Mouse (Mus musculus) urinary bladder, postnatal 36 days (tissue): ENCODE measurements around the gene Gzf1.

Source experiments
- DNase-seq, 2 experiments: peaks; one replicate each; pipeline ENCODE4 v3.0.0; 2022; ENCODE audit warnings: low spot score in 2 of 2, mixed read lengths in 1 of 2

Gzf1 gene

GRCm38 (mm10) chr2:148680775-148681291, at the start of gene Gzf1:
TSS of gene Gzf1 (plus strand) at chr2:148681023.
- peak; percentile 98 to 99 for DNase-seq

- peak in 1 of 2 experiments; percentile 42 for DNase-seq
Observed at GRCm38 (mm10) chr2:148631602-148632001, 49.2 kb upstream of the Gzf1 start.

GRCm38 (mm10) chr2:148634466-148634865, 46.4 kb upstream of the Gzf1 start:
- DNase-seq = no peak

GRCm38 (mm10) chr2:148642610-148643370, 38.0 kb upstream of the Gzf1 start:
- no peak for DNase-seq

- no peak for DNase-seq
Observed at GRCm38 (mm10) chr2:148644421-148645000, 36.3 kb upstream of the Gzf1 start.

- no peak for DNase-seq
Observed at GRCm38 (mm10) chr2:148650587-148651357, 30.1 kb upstream of the Gzf1 start.

GRCm38 (mm10) chr2:148654961-148655360, 25.9 kb upstream of the Gzf1 start:
- DNase-seq = peak; percentile 56 to 67

GRCm38 (mm10) chr2:148663458-148663857, 17.4 kb upstream of the Gzf1 start:
- DNase-seq = no peak

- peak; percentile 100 for DNase-seq
Observed at GRCm38 (mm10) chr2:148672199-148673096, 8.4 kb upstream of the Gzf1 start, which contains the start of gene Nxt1. TSS of gene Nxt1 (plus strand) at chr2:148672601.

- peak; percentile 37 to 44 for DNase-seq
Observed at GRCm38 (mm10) chr2:148677801-148678200, 3.0 kb upstream of the Gzf1 start.

GRCm38 (mm10) chr2:148679346-148679745, 1.5 kb upstream of the Gzf1 start:
- peak; percentile 42 to 69 for DNase-seq

- DNase-seq = peak in 1 of 2 experiments; percentile 31
Observed at GRCm38 (mm10) chr2:148681461-148681891, 653 bp downstream of the Gzf1 start.

GRCm38 (mm10) chr2:148683031-148683430, 2.2 kb downstream of the Gzf1 start:
- DNase-seq = no peak

- no peak for DNase-seq
Observed at GRCm38 (mm10) chr2:148684972-148685371, 4.1 kb downstream of the Gzf1 start.

GRCm38 (mm10) chr2:148685709-148686108, 4.9 kb downstream of the Gzf1 start:
- DNase-seq = no peak

- DNase-seq = no peak
Observed at GRCm38 (mm10) chr2:148686862-148687261, 6.0 kb downstream of the Gzf1 start.

GRCm38 (mm10) chr2:148687971-148688370, 7.1 kb downstream of the Gzf1 start:
- DNase-seq = no peak

- DNase-seq = no peak
Observed at GRCm38 (mm10) chr2:148689444-148690140, 8.8 kb downstream of the Gzf1 start.

- no peak for DNase-seq
Observed at GRCm38 (mm10) chr2:148690291-148690690, 9.5 kb downstream of the Gzf1 start.

GRCm38 (mm10) chr2:148690781-148691180, 10.0 kb downstream of the Gzf1 start:
- no peak for DNase-seq
